ENCODE assay signal across 8 mouse cellular contexts in the genomic region with DNA sequence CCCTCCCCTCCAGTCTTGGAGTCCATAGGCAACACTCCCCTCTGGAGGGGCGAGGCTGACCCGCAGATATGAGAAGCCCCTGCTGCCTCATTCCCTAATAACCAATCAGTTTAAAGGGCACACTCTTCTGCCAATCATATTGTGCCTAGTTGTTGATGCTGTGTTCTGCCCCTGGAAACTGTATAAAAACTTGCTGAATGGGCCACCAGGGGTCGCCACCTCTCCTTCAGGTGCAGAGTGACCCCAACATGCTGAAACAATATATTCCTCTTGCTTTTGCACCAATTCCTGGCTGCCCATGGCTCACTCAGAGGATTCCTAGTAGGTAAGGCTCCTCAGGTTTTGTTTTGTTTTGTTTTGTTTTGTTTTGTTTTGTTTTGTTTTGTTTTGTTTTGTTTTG. TPM values are rescaled to one million over a fixed set of nuclear protein-coding genes. Genes with fewer than 3 reads are reported as not detected.
A peak's percentile ranks its signal among the peaks of the same experiment; 100 is the strongest.
DNase-seq lines count a peak whose midpoint lies in the region; ATAC-seq and TF ChIP-seq lines count a peak whose summit lies in the region.

No protein-coding gene starts in this region.

- H3K27ac ChIP-seq in ES-Bruce4 (ENCODE audit: insufficient read depth, low read length): no peak overlapping the region

- H3K9ac ChIP-seq in ES-Bruce4 (ENCODE audit: low read depth, poor library complexity, severe bottlenecking): no peak overlapping the region

- TF ChIP-seq POLR2A in ES-Bruce4 (IDR thresholded peaks at IDR 0.05; ENCODE audit: insufficient read depth, low read length): no peak

- H3K4me3 ChIP-seq in ES-Bruce4 (ENCODE audit: low read depth, low read length): no peak overlapping the region

- H3K4me1 ChIP-seq in ES-Bruce4 (ENCODE audit: control insufficient read depth, insufficient read depth, low read length): no peaks in the 10 kb centered on the region

- no peaks in the 10 kb centered on the region for H3K27me3 ChIP-seq in ES-Bruce4 (ENCODE audit: control insufficient read depth, insufficient read depth, low read length, poor library complexity, severe bottlenecking)

- peak; percentile 10 for DNase-seq in layer of hippocampus, adult 11-12 months (ENCODE audit: low spot score)
- no peak for DNase-seq in layer of hippocampus, postnatal 36 days
- DNase-seq in WW6 (ENCODE audit: low read depth, low spot score): peak; percentile 31
- DNase-seq in kidney, postnatal 25 days: peak; percentile 9 to 36
- no peak for DNase-seq in cerebellum, adult 9-11 months
- no peak for DNase-seq in right cerebral cortex, postnatal 25 days

- no peaks in the 10 kb centered on the region for H3K36me3 ChIP-seq in ES-Bruce4 (ENCODE audit: control insufficient read depth, insufficient read depth, low read length, poor library complexity, severe bottlenecking)

- no peak for TF ChIP-seq EP300 in ES-Bruce4 (IDR thresholded peaks at IDR 0.05; ENCODE audit: insufficient read depth, low read depth, low read length)

- H3K9me3 ChIP-seq in ES-Bruce4 (replicated peaks; ENCODE audit: control insufficient read depth, insufficient read depth, low read length, poor library complexity, severe bottlenecking): no peaks in the 10 kb centered on the region

- peak; percentile 65 for TF ChIP-seq CTCF in ES-Bruce4 (IDR thresholded peaks at IDR 0.05; ENCODE audit: low read depth, low read length)

- ATAC-seq in frontal cortex, adult (ENCODE audit: low TSS enrichment): no peak

RNA-seq across cellular contexts. Expression of gene Olfr735, which starts 3.8 kb away (rescaled TPM):
- not detected for total RNA-seq in layer of hippocampus, postnatal 36 days (2021)
- polyA plus RNA-seq in ES-Bruce4 (2011; ENCODE audit: insufficient read depth, insufficient read length, low read depth, missing spikeins): not detected in 2 replicates

RNA-seq across cellular contexts. Expression of gene Tlr11, which starts 5.3 kb away (rescaled TPM):
- not detected for total RNA-seq in layer of hippocampus, postnatal 36 days (2021)
- not detected in 2 replicates for polyA plus RNA-seq in ES-Bruce4 (2011; ENCODE audit: insufficient read depth, insufficient read length, low read depth, missing spikeins)

RNA-seq across cellular contexts. Expression of gene Olfr734, which starts 25.9 kb away (rescaled TPM):
- total RNA-seq in layer of hippocampus, postnatal 36 days (2021): not detected
- polyA plus RNA-seq in ES-Bruce4 (2011; ENCODE audit: insufficient read depth, insufficient read length, low read depth, missing spikeins): not detected in 2 replicates

RNA-seq across cellular contexts. Expression of gene Olfr736, which starts 28.5 kb away (rescaled TPM):
- total RNA-seq in layer of hippocampus, postnatal 36 days (2021): not detected
- polyA plus RNA-seq in ES-Bruce4 (2011; ENCODE audit: insufficient read depth, insufficient read length, low read depth, missing spikeins): not detected in 2 replicates

RNA-seq across cellular contexts. Expression of gene Olfr733, which starts 51.1 kb away (rescaled TPM):
- not detected for total RNA-seq in layer of hippocampus, postnatal 36 days (2021)
- polyA plus RNA-seq in ES-Bruce4 (2011; ENCODE audit: insufficient read depth, insufficient read length, low read depth, missing spikeins): not detected in 2 replicates

Comparison
In these comparisons a context has a peak if more than half of its experiments do, and no peak if none do; other contexts are left out.
1. DNase-seq: peak in layer of hippocampus, adult 11-12 months (single experiment), WW6 (single experiment) and kidney, postnatal 25 days (2 of 2); none in layer of hippocampus, postnatal 36 days (0 of 2), cerebellum, adult 9-11 months (single experiment) and right cerebral cortex, postnatal 25 days (single experiment).